Mouse (Mus musculus) MEL (cell line): ENCODE measurements at regions not wholly inside any gene's neighbourhood (a gene's known extent, or its start where the extent isn't known, plus 50 kb on each side); places are given as distances from the start of the nearest gene placed in this dataset.

Experiments used
- CTCF ChIP-seq, 3 experiments: IDR thresholded peaks in 2 of 3; conservative IDR thresholded peaks in 1 of 3; 2 replicates each; pipeline ENCODE4 v1.5.1; 2011 to 2012; ENCODE audit warnings: low read length in 3 of 3, low read depth in 2 of 3, mild to moderate bottlenecking in 2 of 3, improper control_type of control experiment in 1 of 3, inconsistent platforms in 1 of 3, mixed read lengths in 1 of 3, moderate library complexity in 1 of 3; ENCODE audit not compliant: control insufficient read depth in 1 of 3, insufficient read depth in 1 of 3, poor library complexity in 1 of 3, severe bottlenecking in 1 of 3
- EP300 ChIP-seq, 2 experiments: IDR thresholded peaks; 2 replicates each; pipeline ENCODE4 v1.6.1; 2011; ENCODE audit warnings: improper control_type of control experiment in 2 of 2, low read length in 2 of 2, low read depth in 1 of 2, mild to moderate bottlenecking in 1 of 2
- GATA1 ChIP-seq: IDR thresholded peaks from 2 replicates; pipeline ENCODE4 v1.6.1; 2011; ENCODE audit warnings: low read depth, low read length, improper control_type of control experiment
- KAT2A ChIP-seq: conservative IDR thresholded peaks from 2 replicates; pipeline ENCODE4 v1.6.1; 2012; ENCODE audit warnings: low read depth, low read length, improper control_type of control experiment, inconsistent platforms
- MAFK ChIP-seq: IDR thresholded peaks from 2 replicates; pipeline ENCODE4 v1.6.1; 2011; ENCODE audit warnings: low read depth, mild to moderate bottlenecking, low read length, improper control_type of control experiment, borderline replicate concordance
- NELFE ChIP-seq: IDR thresholded peaks from 2 replicates; pipeline ENCODE4 v1.6.1; 2011; ENCODE audit warnings: low read depth, low read length, improper control_type of control experiment
- POLR2A ChIP-seq, 2 experiments: IDR thresholded peaks; 2 replicates each; pipeline ENCODE4 v1.6.1; 2011 to 2012; ENCODE audit warnings: low read length in 2 of 2, mild to moderate bottlenecking in 2 of 2, control low read depth in 1 of 2, improper control_type of control experiment in 1 of 2, low read depth in 1 of 2, moderate library complexity in 1 of 2; ENCODE audit not compliant: control insufficient read depth in 1 of 2, insufficient read depth in 1 of 2, poor library complexity in 1 of 2
- RAD21 ChIP-seq: IDR thresholded peaks from 2 replicates; pipeline ENCODE4 v1.6.1; 2011; ENCODE audit warnings: mild to moderate bottlenecking, low read depth, low read length, improper control_type of control experiment
- TAL1 ChIP-seq: IDR thresholded peaks from 2 replicates; pipeline ENCODE4 v1.6.1; 2012; ENCODE audit warnings: mild to moderate bottlenecking, inconsistent platforms, low read length, moderate library complexity, mixed read lengths
- ZMIZ1 ChIP-seq: IDR thresholded peaks from 2 replicates; pipeline ENCODE4 v1.6.1; 2012; ENCODE audit warnings: low read depth, mild to moderate bottlenecking, inconsistent platforms, low read length, improper control_type of control experiment, moderate library complexity

GRCm38 (mm10) chr6:31745589-31745988 lies 181.8 kb upstream of the Podxl start:
- TF ChIP-seq ZMIZ1 = no peak
- TF ChIP-seq MAFK = no peak
- TF ChIP-seq EP300 (IDR thresholded peaks at IDR 0.05; ENCODE audit: low read depth in 1 of 2, low read length in 2 of 2) = no peak
- TF ChIP-seq GATA1 = no peak
- no peak for TF ChIP-seq RAD21
- TF ChIP-seq KAT2A = no peak
- no peak for TF ChIP-seq POLR2A (IDR thresholded peaks at IDR 0.05; ENCODE audit: control insufficient read depth in 1 of 2, insufficient read depth in 1 of 2, low read depth in 1 of 2, low read length in 2 of 2, poor library complexity in 1 of 2)
- TF ChIP-seq CTCF (IDR thresholded peaks at IDR 0.05 in 2 of 3, conservative IDR thresholded peaks at IDR 0.05 in 1 of 3; ENCODE audit: control insufficient read depth in 1 of 3, insufficient read depth in 1 of 3, low read depth in 2 of 3, low read length in 3 of 3, poor library complexity in 1 of 3, severe bottlenecking in 1 of 3) = no peak
- no peak for TF ChIP-seq TAL1
- no peak for TF ChIP-seq NELFE
